Mouse (Mus musculus) megakaryocyte progenitor cell, adult 5-6 weeks (primary cell): ENCODE data around the gene Cxcl10. TPM values are rescaled to one million over a fixed set of nuclear protein-coding genes. Genes with fewer than 3 reads are reported as not detected.
A peak's percentile ranks its signal among the peaks of the same experiment; 100 is the strongest.

ENCODE experiments used
- ATAC-seq: replicated peaks from 2 replicates; pipeline ENCODE4 v1.8.0; 2016; ENCODE audit warnings: mild to moderate bottlenecking, moderate TSS enrichment, inconsistent platforms; ENCODE audit not compliant: poor library complexity
- total RNA-seq, 2 experiments: library from RNA; stranded (forward) in 1 of 2; stranded (reverse) in 1 of 2; fragments of 157-497, 149-512 nt in 1 of 2; fragments of 200-1000 nt in 1 of 2; gene quantifications; 2 replicates each; pipeline versions ENCODE4 v1.2.3 to v1.2.4; 2015 to 2017

Cxcl10 gene
- total RNA-seq (2015) (4.7 and 10.5 TPM in 2 replicates), total RNA-seq (2017) (1.3 and 5.3 TPM in 2 replicates)

DNA sequence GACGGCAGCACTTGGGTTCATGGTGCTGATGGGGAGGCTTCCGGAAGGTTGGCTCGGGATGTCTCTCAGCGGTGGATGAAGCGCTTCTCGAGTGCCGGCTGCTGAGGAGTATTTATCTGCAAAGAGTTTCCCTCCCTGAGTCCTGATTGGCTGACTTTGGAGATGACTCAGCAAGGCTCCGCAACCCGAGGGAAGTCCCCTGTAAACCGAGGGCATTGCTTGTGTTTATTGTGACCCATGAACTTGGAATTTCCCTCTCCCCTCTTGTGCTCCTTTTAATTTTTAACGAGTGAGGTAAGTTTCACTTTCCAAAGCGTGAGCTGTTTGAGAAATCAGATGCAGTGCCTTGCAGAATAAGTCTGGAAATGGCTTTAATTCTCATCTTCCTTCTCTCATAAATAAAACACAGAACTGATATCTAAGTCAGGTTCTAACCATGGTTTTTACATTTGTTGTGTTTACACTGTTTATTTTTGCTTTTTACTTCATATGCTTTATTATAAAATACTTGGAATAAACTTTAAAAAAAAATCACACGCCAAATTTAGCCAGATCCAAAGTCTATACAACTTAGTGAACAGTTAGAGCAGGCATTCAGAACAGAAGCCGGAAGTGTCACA, at the start of gene Cxcl10:
Gene Cxcl10 (minus strand): TSS at position 96 of the 620 bp plus-strand sequence.
- ATAC-seq = peak; percentile 83

DNA sequence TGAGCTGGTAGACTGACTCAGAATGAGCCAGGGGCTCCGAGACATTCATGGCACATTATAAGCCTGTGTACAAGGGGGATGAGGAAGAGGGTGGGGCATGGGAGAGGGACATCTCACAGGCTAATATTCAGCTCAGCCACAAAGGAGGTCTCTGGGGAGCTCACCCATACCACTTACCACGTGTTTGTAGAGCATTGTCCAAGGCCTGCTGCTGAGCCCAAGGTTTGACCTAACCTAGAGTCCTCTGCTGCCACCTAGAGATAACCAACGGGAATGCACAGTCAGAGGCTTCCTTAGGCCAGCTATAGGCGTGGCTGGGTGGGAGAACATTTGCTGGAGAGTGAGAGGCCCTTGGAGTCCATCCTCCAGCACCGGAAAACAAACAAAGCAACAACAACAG, 49.5 kb upstream of the Cxcl10 start:
- ATAC-seq = peak; percentile 85

GRCm38 (mm10) chr5:92396476-92396875, 47.8 kb upstream of the Cxcl10 start:
- ATAC-seq = peak; percentile 72

DNA sequence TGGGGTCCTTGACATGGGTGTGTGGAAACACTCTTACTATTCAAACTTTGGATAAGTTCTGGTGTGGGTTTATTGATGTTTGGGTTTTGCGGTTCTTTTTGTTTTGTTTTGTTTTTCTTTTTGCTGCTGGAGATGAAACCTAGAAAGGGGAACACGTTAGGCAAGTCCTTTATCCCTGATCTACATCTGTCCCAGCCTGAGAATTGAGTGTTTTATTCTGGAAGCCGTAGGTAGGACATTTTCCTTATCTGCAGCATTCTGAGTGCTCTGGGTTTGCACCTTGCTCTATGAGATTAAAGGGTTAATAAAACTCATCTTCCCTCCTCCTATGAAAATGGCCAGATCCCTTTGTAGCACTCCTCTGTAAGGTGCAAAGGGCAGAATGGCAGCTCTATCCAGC, 47.1 kb upstream of the Cxcl10 start:
- ATAC-seq = no peak

GRCm38 (mm10) chr5:92393863-92394262, 45.2 kb upstream of the Cxcl10 start:
- ATAC-seq = peak; percentile 49

DNA sequence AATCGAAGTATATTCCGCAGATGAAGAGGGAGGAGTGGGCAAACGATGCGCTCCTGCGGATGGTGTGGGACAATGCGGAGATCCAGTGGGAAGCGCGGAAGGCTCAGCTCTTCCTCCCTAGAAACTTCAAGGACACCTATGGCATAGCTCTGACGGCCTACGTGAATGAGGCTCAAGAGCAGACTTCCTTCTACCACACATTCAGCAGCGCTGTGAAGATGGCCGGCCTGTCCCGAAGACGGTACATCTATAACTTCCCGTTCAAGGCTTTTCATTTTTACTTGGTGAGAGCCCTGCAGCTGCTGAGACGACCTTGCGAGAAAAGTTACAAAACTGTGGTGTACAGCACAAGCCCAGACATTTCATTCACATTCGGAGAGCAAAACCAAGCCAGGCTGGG, 43.9 kb upstream of the Cxcl10 start:
- ATAC-seq = no peak

- ATAC-seq = no peak
These were observed 41.9 kb upstream of the Cxcl10 start for GRCm38 (mm10) chr5:92390615-92391014.

DNA sequence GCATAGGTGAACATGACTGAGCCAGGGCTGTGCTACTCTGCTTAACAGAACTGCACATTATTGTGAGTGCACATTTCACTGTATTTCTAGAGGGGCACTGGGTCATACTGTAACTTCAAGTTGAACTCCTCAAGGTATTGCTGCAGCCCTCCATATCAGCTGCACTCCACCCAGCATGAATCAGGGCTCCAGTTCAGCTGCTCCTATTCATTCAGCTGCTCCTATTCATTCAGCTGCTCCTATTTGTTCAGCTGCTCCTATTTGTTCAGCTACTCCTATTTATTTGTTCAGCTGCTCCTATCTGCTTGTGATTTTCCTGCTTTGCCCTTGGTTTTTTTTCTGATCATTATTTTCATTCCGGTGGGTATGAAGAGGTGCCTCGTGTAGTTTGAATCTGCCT, 41.3 kb upstream of the Cxcl10 start:
- ATAC-seq = no peak

GRCm38 (mm10) chr5:92387433-92387832, 38.7 kb upstream of the Cxcl10 start:
- no peak for ATAC-seq

GRCm38 (mm10) chr5:92386643-92387042, 38.0 kb upstream of the Cxcl10 start:
- ATAC-seq = peak; percentile 59

GRCm38 (mm10) chr5:92386102-92386501, 37.4 kb upstream of the Cxcl10 start:
- no peak for ATAC-seq

DNA sequence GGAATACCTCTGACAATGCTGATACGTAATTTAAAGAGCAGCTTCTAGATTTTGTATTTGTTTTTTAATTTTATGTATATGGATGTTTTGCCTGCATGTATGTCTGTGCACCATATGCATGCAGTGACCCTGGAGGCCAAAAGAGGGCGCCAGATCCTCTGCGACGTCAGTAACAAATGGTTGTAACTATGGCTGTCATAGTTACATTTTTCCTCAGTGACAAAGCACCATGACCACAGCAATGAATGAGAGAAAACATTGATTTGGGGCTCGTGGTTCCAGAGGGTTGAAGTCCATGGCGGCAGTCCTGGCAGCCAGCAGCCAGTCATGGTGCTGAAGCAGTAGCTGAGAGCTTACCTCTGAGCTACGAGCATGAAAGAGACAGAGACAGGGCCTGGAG, 36.2 kb upstream of the Cxcl10 start:
- ATAC-seq = peak; percentile 81

GRCm38 (mm10) chr5:92383747-92384146, 35.1 kb upstream of the Cxcl10 start:
- no peak for ATAC-seq

GRCm38 (mm10) chr5:92382349-92382679, 33.6 kb upstream of the Cxcl10 start:
- ATAC-seq = no peak

DNA sequence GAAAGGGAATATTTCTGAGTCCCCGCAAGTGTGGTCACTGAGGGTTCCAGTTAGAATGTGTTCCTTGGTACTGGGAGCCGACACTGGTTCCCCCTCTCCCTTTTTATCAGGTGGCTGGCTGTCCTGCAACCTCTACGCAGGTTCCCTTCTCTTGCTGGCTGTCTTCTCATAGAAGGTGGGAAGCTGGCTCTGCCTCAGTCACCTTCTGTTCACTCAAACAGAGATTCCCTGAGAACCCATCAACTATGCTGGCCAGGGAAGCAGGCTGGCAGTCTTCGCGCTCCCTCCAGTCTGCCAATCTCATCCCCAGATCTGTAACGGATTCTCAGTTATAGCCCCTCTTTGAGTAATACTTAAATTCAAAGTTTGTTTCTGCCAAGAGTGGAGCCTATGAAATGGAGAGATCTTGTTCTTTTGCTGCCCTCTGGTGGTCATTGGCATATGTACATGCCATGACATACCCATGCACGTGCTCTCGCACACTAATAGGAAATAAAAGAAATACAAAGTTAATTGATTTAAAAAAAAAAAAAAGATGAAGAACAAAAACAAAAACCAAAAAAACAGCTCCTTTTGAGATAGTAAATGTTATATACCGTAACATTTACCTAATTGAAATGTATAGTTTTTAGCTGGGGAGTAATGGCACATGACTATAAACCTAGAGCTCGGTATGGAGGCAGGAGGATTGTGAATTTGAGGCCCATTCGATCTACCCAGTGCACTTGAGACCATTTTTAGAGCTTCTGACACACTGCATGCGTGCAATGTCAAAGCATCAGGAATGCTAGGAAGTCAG, 33.1 kb upstream of the Cxcl10 start:
- ATAC-seq = peak; percentile 89

GRCm38 (mm10) chr5:92376795-92377405, 28.2 kb upstream of the Cxcl10 start:
- ATAC-seq = no peak

DNA sequence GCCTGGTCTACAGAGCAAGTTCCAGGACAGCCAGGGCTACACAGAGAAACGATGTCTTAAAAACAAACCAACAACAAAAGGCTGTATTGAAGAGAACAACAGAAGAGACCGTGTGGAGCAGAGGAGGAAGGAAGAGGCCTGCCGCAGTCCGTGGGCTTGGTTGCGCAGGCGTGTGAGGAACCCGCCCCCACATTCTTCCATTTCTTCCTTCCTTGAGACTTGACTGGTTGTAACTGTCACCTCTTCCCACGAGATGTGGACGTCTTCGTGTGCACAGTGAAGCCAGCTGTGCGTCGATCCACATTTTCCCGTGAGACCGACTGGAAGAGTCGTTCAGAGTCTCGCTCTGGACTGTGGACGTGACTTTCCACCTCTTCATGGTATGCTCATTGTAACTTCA, 26.7 kb upstream of the Cxcl10 start:
- ATAC-seq = peak; percentile 86

- ATAC-seq = peak; percentile 58
These were observed 26.0 kb upstream of the Cxcl10 start for GRCm38 (mm10) chr5:92374721-92375142.

DNA sequence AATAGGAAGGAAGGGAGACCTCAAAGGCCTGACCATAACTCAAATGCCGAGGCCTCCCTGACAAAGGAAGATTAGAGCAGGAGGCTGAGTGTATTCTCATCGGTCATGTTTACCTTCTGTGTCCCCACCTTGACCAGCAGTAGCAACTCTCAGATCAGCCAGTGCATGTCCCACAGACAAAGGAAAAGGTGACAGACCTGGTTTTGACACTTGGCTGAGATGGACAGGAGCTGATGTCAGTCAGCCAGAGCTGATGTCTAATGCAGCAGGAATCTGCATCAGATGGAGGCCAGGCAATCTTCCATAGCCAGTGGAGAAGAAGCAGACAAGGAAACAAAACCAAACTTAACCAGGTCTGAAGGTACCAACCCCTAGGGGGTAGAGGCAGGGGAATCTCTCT, 23.9 kb upstream of the Cxcl10 start:
- ATAC-seq = no peak

- ATAC-seq = no peak
These were observed 22.8 kb upstream of the Cxcl10 start for GRCm38 (mm10) chr5:92371361-92371976.

DNA sequence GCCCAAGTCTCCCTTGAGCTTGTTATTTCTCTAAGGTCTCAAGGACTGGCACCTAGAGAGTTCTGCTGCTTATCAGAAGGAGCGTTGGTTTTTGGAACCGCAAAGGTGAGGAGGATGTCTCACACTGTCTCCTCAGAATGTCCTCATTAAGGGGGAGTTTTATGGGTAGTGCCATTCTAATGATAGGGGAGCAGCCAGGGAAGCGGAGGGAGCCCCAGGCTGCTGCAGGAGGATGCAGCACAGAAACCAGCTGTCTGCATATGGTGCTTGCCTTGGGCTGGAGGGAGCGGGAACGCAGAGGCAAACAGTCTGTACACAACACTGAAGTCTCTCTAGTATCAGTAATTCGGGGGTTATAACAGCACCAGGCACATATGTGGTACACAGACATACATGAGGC, 22.2 kb upstream of the Cxcl10 start:
- ATAC-seq = no peak

GRCm38 (mm10) chr5:92370392-92370791, 21.7 kb upstream of the Cxcl10 start:
- ATAC-seq = no peak
